Mouse (Mus musculus): ENCODE results near the gene Ndrg3.

DNA sequence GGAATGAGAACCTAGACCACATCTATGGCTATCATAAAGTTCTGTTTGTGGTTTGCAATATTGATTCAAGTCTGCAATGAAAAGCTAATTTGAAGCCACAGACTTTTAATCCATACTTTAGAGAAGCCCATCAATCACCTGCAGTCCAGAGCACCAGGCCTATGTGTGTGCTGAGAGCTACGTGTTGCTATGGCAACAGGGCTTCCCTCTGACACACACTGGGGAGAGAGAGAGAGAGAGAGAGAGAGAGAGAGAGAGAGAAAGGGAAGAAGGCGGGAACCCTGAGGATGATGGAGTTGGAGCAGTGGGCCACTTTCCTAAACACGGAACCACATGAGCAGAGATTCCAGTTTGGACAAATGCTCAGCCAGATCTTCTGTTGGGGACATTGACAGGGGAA, 99.6 kb downstream of the Ndrg3 start:
- no peak for TF ChIP-seq CTCF (IDR thresholded peaks at IDR 0.05; ENCODE audit: low read depth)
- no peak for TF ChIP-seq EP300 (optimal IDR thresholded peaks at IDR 0.05)

All from stomach, postnatal 0 days (tissue).